In the genomic region with DNA sequence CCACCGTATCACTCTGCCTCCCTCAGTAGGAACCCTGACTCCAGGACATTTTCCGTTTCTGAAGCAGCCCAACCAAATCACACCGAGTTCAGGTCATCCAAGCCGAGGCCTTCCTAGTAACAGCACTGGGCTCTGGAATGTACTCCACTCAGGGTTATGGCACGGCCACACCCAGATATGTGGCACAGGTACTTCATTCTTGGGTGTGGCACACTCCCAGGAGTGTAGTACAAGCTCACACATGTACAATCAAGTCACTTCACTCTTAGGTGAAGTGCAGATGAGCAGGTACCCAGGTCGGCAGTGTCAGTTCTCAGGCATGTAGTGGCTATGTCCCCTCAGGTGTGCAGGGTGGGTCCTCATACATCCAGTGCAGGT, we compare ENCODE assay signal across 8 mouse cellular contexts. TPM values are rescaled to one million over a fixed set of nuclear protein-coding genes. Genes with fewer than 3 reads are reported as not detected.
DNase-seq lines count a peak whose midpoint lies in the region; ATAC-seq lines count a peak whose summit lies in the region.
"Had no signal": no experiment of that assay in that cellular context is flagged by ENCODE, and none has a peak within 500 bp of the region (broad histone marks: within the 10 kb centered on the region; RNA-seq: fewer than 3 reads in every experiment).

No protein-coding gene starts in this region.

- peak; percentile 45; the same call in 1 of the 2 replicates for ATAC-seq in neural tube, embryonic 11.5 days (ENCODE audit: insufficient read depth, low FRiP score, low TSS enrichment)
- ATAC-seq in intestine, embryonic 14.5 days (replicated peaks; ENCODE audit: low FRiP score, low TSS enrichment, low read depth) = peak; percentile 63
- 0 out of 2 replicates have a peak, but pooled peaks have one; percentile 6 for ATAC-seq in megakaryocyte, adult 5-6 weeks (ENCODE audit: poor library complexity, severe bottlenecking)

- H3K9ac ChIP-seq in neural tube, embryonic 11.5 days (ENCODE audit: low read length) = no peak overlapping the region
- H3K9ac ChIP-seq in intestine, embryonic 14.5 days (ENCODE audit: low read length) = no peak overlapping the region

- no peak overlapping the region for H3K4me2 ChIP-seq in neural tube, embryonic 11.5 days (ENCODE audit: low read depth)
- no peak overlapping the region for H3K4me2 ChIP-seq in intestine, embryonic 14.5 days (ENCODE audit: low read length)

- no peak for DNase-seq in neural tube, embryonic 11.5 days (ENCODE audit: low spot score)
- DNase-seq in neural tube, embryonic 10.5 days (ENCODE audit: extremely low spot score, low spot score) = no peak
- DNase-seq in intestine, embryonic 14.5 days (ENCODE audit: low spot score) = peak; percentile 55
- peak; percentile 7 to 8 for DNase-seq in urinary bladder, postnatal 36 days (ENCODE audit: low spot score in 2 of 2)
- DNase-seq in frontal cortex, adult 2 months (ENCODE audit: extremely low spot score in 1 of 2, low spot score in 1 of 2) = no peak
- no peak for DNase-seq in retina, postnatal 1 day

- no peak overlapping the region for H3K4me3 ChIP-seq in neural tube, embryonic 11.5 days (ENCODE audit: low read depth, low read length)
- H3K4me3 ChIP-seq in intestine, embryonic 14.5 days (ENCODE audit: low read depth, low read length) = no peak overlapping the region

- no peak overlapping the region for H3K27ac ChIP-seq in neural tube, embryonic 11.5 days (ENCODE audit: low read depth, low read length)
- no peak overlapping the region for H3K27ac ChIP-seq in intestine, embryonic 14.5 days (ENCODE audit: low read depth)
- H3K27ac ChIP-seq: macrophage had no signal

- no peaks in the 10 kb centered on the region for H3K9me3 ChIP-seq in neural tube, embryonic 11.5 days (ENCODE audit: control insufficient read depth, low read length)
- no peaks in the 10 kb centered on the region for H3K9me3 ChIP-seq in intestine, embryonic 14.5 days (ENCODE audit: control insufficient read depth, low read length)

- 81% methylated on average over 6 of the region's 6 CpGs for WGBS in neural tube, embryonic 11.5 days
- WGBS in intestine, embryonic 14.5 days = 65% methylated on average over 6 of the region's 6 CpGs

- no peaks in the 10 kb centered on the region; the same call in 1 of the 2 replicates for H3K36me3 ChIP-seq in neural tube, embryonic 11.5 days (ENCODE audit: control insufficient read depth, insufficient read depth, low read length)
- H3K36me3 ChIP-seq in intestine, embryonic 14.5 days (ENCODE audit: control insufficient read depth, insufficient read depth, low read length) = peaks cover 45% of the 10 kb centered on the region

- H3K27me3 ChIP-seq in neural tube, embryonic 11.5 days (ENCODE audit: control insufficient read depth, insufficient read depth, low read length) = no peaks in the 10 kb centered on the region
- H3K27me3 ChIP-seq in intestine, embryonic 14.5 days (replicated peaks; ENCODE audit: control insufficient read depth, insufficient read depth, low read length) = no peaks in the 10 kb centered on the region

- H3K4me1 ChIP-seq in neural tube, embryonic 11.5 days (ENCODE audit: control insufficient read depth, insufficient read depth, low read length) = no peaks in the 10 kb centered on the region
- H3K4me1 ChIP-seq in intestine, embryonic 14.5 days (replicated peaks; ENCODE audit: control insufficient read depth, insufficient read depth, low read length) = no peaks in the 10 kb centered on the region

RNA-seq across cellular contexts. Expression of gene Ahrr, which starts 9.5 kb away (rescaled TPM):
- 0.55 and 2.0 TPM in 2 replicates for polyA plus RNA-seq in neural tube, embryonic 11.5 days (2014; fragmentation: Nextera tagmentation; extraction: Ambion mirVana)
- 0.30 and 0.64 TPM in 2 replicates for polyA plus RNA-seq in intestine, embryonic 14.5 days (2014; fragmentation: Nextera tagmentation; extraction: Ambion mirVana)
- total RNA-seq in megakaryocyte, adult 5-6 weeks (2015) = 0.29 and 1.3 TPM in 2 replicates
- total RNA-seq in megakaryocyte, adult 5-6 weeks (2017) = 1.1 TPM in 2 replicates
- 0.50 and 0.66 TPM in 2 replicates for polyA plus RNA-seq in frontal cortex, adult 2 months (2012; rRNA removed)

RNA-seq across cellular contexts. Expression of gene Pdcd6, which starts 15.8 kb away (rescaled TPM):
- 124 and 128 TPM in 2 replicates for polyA plus RNA-seq in neural tube, embryonic 11.5 days (2014; fragmentation: Nextera tagmentation; extraction: Ambion mirVana)
- 173 and 179 TPM in 2 replicates for polyA plus RNA-seq in intestine, embryonic 14.5 days (2014; fragmentation: Nextera tagmentation; extraction: Ambion mirVana)
- total RNA-seq in megakaryocyte, adult 5-6 weeks (2015) = 135 and 141 TPM in 2 replicates
- 92.4 and 99.5 TPM in 2 replicates for total RNA-seq in megakaryocyte, adult 5-6 weeks (2017)
- polyA plus RNA-seq in frontal cortex, adult 2 months (2012; rRNA removed) = 132 and 134 TPM in 2 replicates

RNA-seq across cellular contexts. Expression of gene Sdha, which starts 48.5 kb away (rescaled TPM):
- polyA plus RNA-seq in neural tube, embryonic 11.5 days (2014; fragmentation: Nextera tagmentation; extraction: Ambion mirVana) = 228 and 255 TPM in 2 replicates
- 243 and 255 TPM in 2 replicates for polyA plus RNA-seq in intestine, embryonic 14.5 days (2014; fragmentation: Nextera tagmentation; extraction: Ambion mirVana)
- 141 and 145 TPM in 2 replicates for total RNA-seq in megakaryocyte, adult 5-6 weeks (2015)
- 165 and 179 TPM in 2 replicates for total RNA-seq in megakaryocyte, adult 5-6 weeks (2017)
- polyA plus RNA-seq in frontal cortex, adult 2 months (2012; rRNA removed) = 290 and 314 TPM in 2 replicates

RNA-seq across cellular contexts. Expression of gene Ccdc127, which starts 48.5 kb away (rescaled TPM):
- 56.1 and 57.6 TPM in 2 replicates for polyA plus RNA-seq in neural tube, embryonic 11.5 days (2014; fragmentation: Nextera tagmentation; extraction: Ambion mirVana)
- 46.6 and 50.9 TPM in 2 replicates for polyA plus RNA-seq in intestine, embryonic 14.5 days (2014; fragmentation: Nextera tagmentation; extraction: Ambion mirVana)
- 18.8 and 26.5 TPM in 2 replicates for total RNA-seq in megakaryocyte, adult 5-6 weeks (2015)
- 30.9 and 54.1 TPM in 2 replicates for total RNA-seq in megakaryocyte, adult 5-6 weeks (2017)
- 27.7 and 29.4 TPM in 2 replicates for polyA plus RNA-seq in frontal cortex, adult 2 months (2012; rRNA removed)

Comparison
In these comparisons a context has a peak if more than half of its experiments do, and no peak if none do; other contexts are left out.
1. ATAC-seq: peak in every context shown above with its lines; median percentile 63 in intestine, embryonic 14.5 days; 45 in neural tube, embryonic 11.5 days; 6 in megakaryocyte, adult 5-6 weeks.
2. DNase-seq: peak in intestine, embryonic 14.5 days (single experiment) and urinary bladder, postnatal 36 days (2 of 2); none in neural tube, embryonic 11.5 days (single experiment), neural tube, embryonic 10.5 days (single experiment), frontal cortex, adult 2 months (0 of 2) and retina, postnatal 1 day (single experiment).